Mouse (Mus musculus) cerebellum, adult 18-20 months (tissue): ENCODE measurements around the gene Clstn2.

ENCODE experiments used
- DNase-seq, 2 experiments: peaks; one replicate each; pipeline ENCODE4 v3.0.0; 2021

Clstn2 gene

DNA sequence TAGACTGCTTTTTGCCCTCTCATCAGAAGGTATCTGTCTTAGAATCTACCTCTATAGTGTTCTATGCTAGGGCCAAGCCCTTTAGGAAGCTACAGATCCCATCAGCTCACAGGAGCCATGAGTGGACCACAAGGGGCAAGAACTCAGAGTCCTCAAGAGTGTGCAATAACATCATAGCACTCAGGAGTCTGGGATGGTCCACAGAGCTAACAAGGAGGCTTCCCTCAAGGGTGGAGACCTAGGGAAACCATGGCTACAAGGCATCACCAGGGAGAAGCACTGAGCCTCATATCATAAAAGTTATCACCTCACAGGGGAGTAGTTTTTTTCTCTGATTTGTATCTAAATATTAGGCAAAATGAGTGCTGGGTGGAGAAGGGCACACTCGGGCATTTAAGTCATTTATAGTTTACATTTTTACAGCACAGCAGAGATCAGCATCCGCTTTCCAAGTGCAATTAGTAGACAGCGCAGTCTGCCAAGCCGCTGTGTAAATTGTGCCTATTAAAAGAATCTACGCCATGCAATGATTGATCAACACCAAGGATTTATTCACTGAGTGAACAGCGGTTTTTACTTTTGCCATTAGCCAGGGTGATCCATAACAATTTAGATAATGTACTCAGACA is 82.5 kb downstream of the Clstn2 start:
- no peak for DNase-seq

DNA sequence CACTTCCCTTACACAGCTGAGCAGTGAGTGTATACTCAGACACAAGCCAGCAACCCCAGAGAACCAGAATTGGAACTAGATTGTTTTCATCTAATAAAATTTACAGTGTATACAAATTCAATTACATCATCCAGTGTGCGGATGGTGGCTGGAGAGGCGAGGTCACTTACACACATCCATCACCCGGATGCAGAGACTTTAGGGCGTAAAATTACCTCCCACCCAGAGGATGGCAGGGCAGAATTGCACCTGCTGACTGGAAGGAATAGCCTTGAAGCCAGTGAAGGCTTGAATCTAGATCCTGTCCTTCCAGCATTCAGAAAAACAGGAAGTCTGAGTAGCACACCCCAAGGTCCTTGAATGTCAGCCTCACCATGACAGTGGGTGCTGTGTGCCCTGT is 113.7 kb downstream of the Clstn2 start:
- DNase-seq = no peak

DNA sequence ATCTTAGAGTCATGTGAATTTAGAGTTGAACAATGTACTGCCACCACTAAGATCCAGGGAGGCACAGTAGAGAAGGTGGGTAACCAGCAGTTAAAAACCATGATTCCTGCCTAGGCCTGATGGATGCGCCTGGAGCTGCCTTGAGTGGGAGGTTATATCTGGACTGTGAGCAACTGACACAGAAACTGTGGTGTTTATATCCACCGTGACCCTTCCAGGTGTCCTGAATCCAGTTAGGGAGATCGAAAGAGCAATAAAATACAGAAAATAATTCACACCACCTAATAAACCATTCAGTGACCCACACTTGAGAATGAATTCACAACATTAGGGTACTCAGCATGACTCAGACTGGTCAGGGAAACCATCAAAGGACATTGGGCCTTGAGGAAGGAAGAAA is 141.6 kb downstream of the Clstn2 start:
- DNase-seq = no peak

DNA sequence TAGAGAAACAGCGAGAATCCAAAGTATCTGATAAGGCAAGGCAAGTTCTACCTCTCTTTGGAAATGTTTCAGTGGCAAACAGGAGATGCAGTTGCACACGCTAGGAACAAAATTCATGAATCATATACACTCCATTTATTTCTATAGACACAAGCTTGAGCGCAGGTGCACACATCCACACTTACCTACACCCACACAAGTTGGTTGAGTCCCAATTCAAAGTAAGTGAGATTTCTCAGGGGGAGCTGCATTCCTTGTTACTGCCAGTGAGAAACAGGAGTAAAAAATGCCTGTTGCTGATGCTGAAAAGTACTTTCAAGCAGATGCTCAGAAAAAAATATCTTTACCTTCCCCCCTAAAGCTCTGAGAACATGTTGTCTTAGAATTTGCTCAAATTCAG is 149.6 kb downstream of the Clstn2 start:
- no peak for DNase-seq

DNA sequence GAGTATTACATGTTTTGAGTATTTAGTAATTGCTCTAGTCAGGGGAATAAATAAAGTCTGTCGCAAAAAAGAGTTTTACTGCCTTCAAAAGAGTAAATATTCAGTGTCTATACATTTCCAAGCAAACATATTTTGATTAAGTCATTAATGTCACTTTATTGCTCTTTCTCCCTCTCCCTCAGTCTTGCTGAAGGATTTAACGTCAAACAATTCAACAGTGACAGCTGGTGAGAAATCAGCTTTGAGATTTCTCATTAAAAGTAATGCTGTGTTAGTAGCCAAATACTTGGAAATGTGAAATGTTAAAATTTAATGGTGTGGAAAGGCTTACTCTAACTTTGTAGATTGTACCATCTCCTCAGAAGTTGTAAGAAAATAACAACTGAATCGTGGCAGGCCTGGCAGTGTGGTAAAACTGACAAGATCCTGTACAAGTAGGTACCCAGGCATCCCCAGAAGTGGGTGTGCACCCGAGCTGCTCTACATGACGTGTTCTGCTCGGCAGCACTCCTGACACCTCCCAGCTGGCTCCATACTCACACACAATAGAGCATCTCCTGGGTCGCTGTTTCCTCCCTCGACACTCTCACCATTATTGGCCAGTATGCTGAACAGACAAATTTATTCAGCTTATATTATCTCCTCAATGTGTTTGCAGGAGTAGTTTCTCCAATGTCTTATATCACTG is 165.8 kb downstream of the Clstn2 start:
- DNase-seq = no peak

DNA sequence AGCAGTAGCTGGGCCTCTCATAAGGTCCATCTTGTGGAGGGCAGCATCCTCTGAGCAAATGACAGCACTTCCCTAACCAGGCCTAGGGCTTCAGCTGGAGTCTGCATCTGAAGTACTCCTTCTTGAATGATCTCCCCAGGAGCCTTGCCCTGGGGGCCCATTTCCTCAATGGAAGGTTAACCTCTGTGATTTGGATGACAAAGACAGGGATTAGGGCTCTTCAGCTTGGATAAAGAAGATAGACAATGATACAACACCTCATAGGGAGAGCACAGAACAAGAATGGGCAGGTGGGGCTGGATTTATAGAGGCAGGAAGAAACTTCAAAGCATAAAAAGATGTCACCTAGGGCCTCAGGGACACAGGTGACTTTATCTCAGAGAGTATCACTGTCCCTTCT is 180.1 kb downstream of the Clstn2 start:
- no peak for DNase-seq

DNA sequence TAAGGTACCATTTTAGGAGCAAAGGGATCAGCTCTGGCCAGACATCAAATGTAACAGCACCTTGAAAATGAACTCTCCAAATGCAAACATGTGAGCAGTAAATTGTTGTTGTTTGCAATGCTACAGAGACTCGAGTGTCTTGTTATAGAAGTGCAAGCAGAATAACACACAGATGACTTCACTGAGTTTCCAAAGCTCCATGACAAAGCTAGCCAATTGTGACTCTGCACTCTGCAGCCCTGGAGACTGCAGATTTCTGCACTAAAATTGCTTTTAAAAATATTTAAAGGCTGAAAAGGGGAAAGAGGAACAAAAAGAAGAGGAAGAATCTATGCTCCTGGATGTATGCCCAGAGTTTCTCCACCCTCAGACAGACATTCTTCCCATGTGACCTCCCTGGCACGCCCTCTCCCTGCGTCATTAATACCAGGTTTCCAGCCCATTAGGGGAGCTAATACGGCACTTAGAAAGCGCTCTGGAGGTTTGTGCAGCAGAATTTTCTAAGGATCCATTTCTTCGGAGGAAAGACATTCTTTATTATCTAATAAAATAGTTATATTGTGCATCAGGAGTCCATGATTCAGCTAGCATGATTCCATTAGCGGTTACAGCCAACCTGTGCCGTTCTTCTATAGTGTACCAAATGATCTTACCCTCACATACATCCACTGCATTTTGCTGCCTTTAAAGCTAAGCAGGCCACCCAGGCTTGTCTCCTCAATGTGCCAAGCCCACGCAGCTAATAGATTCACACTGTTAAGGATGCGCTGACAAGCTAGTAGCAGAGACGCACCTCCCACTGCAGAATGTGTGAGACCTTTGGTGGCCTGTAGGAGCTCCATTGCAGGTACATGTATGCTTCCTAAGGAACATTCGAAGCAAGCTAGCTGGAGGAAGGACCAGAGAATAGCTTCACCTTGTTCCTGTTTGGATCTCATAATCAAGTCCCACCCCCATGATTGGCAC is 184.8 kb downstream of the Clstn2 start:
- no peak for DNase-seq

DNA sequence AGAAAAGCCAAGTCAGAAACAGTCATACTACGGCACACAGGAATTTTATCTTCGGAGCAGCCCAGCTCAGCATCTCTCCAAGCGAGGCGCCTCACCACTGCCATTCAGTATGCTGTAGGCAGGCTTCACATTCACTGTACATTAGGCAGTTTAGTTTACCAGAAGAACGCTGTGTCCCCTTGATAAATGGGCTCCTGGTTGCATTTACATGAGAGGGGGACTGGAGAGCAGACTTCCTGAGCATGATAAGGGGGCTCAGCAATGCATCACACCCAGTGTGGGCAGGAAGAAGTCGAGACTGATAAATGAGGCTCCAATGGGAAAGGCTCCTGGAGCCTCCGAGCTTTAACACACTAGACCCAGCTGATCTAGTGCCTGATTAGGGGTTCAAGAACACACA is 190.9 kb downstream of the Clstn2 start:
- DNase-seq = no peak

DNA sequence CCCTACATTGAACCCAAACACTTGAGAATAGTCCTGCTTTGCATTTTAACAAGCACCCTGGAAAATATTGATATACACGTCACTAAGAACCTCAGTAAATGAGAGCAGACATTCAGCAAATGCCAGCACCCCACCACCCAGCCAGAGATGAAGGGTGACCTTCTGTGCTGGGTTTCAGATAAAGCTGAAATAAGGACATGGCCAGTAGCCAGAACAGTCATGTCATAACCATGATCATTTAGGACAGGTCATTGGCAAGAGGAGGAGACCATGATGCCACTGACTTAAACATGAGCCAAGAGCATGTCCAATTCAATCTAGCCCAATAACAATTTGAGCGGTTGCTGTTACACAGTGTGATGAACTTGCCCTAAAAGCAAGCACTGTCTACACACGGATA is 201.8 kb downstream of the Clstn2 start:
- no peak for DNase-seq

DNA sequence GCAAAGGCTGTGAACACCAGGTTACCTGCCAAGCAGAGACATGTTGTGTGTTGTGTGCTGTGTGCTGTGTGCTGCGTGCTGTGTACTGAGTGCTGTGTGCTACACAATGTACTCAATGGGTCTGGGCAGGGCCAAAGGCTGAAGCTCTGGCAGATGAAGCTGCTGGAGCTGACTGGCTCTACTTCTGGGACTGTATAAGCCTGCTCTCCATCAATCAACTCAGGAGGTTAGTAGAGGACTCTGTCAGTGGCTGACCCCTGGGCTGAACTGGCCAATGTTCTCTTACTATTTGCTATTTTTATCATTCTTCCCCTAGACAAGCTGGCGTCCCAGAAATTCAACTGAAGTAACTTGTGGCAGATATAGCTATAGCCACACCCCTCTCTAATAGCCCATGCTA is 203.1 kb downstream of the Clstn2 start:
- no peak for DNase-seq

DNA sequence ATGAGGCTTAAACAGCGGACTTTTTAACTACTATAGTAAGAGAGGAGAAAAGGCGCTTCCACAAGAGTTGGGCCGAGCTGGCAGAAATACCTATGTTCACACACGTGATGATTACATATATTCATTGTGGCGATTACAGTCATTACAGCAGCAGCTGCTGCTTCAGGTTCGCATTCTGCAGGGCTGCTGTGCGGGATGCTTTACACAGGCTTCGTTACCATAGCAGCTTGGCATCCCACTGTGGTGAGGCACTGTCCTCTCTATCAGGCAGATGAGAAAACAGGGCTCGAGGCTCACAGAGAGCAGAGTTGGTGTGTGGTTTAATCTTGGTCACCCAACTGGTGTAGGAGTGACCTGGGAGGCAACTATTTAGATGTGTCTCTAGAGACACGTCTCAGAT is 205.3 kb downstream of the Clstn2 start:
- no peak for DNase-seq

DNA sequence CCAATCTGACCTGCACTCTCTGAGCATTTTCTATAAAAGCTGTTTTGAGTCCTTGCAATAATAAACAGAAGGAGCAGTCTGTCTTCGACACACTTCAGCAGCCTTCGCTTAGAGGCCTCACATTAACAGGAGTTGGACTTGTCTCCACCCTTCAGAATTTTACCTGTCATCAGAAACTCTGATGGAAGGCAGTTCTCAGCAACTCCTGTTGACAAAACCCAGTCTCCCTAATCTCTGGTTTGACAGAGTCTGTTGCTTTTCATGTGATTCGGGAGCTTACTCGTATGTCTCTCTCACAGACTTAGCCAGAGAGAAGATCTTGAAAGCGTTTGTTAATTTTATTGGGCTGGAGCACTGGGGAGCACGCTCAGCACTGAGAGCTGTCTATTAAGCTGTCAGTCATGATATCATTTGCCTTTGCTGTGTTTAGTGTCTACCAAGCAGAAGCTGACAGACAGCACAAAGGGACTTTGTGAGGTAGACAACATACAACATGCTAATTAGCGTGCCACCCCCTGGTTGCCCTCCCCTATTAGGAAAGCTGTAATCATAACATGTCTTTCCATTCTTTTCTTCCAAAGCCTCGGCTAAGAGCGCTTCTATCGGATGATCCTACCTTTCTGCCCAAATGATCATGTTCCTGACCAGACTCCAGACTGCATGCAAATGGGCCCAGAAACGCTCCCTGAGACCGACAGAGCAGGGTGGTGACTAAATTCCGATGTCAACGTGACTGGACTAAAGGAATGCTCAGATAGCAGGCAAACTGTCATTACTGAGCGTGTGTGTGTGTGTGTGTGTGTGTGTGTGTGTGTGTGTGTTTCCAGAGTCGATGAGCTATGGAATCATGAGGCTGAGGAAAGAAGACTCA is 206.7 kb downstream of the Clstn2 start:
- DNase-seq = no peak

DNA sequence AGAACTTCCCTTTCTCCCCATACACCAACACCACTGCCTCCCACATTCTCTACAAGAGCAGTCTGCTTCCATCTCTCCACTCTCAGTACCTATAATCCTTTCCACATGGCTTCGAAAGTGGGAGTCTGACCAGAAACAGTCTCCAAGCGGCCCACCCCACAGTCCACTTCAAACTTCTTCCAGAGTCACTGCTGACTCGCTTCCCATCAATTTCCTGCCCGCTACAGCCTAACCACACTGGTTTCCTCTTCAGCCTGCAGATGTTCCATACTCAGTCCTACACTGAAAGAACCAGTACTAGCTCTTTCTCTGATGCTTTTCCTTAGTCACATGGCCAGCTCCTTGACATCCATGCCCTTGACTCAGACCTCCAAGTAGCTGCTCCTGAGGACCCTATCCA is 215.9 kb downstream of the Clstn2 start:
- DNase-seq = no peak

DNA sequence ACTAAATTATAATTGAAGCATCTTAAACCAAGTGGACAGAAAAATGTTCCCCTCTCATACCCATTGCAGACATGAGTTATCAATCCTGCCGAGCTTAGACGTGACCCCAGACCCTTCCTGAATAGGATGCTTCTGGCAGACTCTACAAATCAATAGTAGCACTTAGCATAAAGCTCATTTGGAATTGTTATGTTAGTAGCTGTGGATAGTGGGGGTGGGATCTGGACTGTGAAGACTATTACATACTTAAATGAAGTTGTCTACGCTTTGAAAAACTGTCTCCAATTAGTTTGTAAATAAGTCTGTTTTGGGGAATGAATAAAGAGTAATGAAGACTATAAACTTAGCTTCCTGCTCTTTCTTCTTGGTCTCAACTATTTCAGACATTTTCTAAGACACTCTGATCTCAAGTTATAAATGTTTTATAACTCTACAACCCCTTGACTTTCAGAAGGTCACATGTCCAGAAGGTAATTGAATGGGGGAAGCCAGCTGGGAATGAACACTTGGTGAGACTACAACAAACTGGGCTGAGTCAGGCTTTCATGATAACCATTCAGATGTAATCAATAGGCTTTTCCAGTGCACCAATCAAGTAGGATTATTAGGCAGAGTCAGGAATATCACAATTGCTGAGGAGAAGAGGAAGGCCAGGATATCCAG is 216.7 kb downstream of the Clstn2 start:
- no peak for DNase-seq

DNA sequence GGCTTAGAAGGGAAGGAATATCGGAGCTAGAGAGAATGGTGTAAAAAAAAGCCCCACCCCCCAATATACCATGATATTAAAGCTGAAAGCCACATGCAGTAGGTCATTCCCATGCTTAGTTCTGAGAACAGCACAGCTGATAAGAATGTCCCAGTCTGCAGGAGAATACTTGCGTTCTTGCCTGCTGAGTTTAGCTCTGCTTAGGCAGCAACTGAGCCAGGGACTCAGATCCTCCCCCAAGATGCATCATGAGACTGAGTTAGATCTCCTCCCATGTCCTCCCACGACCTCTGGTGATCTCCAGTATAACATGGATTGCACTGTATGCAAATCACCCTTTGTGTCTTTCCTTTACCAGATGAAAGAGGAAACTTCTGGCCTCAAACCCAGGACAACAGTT is 219.8 kb downstream of the Clstn2 start:
- DNase-seq = no peak

DNA sequence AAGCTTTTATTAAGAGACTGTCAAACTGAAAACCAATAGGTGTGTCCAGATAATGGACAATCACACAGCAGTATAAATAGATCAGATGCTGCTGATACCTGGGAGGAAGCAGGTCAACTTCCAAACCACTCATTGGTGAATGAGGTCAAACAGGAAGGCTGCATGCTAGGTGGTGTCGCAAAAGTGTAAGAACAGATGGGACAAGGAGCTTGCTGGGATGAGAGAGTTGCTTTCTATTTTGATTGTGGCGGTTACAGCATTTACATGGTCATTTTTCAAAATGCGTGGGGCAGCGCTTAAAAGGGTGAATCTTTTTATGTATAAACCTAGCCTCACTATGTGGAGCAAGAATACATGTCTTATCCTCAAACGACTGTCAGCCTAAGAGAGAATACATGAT is 225.9 kb downstream of the Clstn2 start:
- peak; percentile 20 to 28 for DNase-seq

DNA sequence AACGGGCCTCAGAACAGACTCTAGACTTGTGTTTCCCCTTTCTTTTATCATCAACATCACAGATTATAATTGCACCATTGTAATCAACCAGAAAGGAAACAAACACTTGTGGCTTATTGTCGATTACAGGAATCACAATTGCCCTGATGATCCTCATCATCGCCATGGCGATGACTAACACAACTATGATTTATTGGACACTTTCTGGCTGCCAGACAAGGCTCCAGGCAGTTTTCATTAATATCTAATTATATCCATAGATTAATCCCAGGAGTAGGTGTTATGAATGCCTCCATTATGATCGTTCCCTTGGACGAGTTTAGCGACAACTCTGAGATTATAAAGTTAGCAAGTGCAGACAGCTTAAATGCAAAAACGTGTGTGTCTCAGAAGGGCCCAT is 239.3 kb downstream of the Clstn2 start:
- DNase-seq = no peak

DNA sequence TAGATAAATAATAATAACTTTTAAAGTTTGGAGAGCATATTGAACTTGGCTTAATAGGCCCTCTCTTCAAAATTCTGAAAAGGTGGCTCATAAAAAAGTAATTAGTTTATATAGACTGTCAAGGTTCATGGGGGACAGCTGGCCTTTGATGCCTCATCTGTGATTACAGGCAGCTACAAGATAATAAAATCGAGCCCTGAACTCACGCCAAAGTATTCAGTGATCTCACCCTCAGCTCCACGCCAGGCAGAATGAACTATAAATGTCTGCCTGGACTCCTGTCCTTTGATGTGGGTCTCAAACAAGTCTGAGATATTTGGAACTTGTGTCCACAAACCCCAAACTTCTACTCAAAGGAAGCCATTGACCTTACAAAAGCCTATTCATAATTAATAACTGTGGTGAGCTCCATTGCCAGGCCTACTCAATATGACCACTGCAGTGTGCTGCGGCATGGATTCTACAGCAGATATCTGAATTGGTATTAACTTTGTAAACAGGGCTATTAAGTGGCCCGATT is 244.8 kb downstream of the Clstn2 start:
- DNase-seq = peak in 1 of 2 experiments; percentile 12

DNA sequence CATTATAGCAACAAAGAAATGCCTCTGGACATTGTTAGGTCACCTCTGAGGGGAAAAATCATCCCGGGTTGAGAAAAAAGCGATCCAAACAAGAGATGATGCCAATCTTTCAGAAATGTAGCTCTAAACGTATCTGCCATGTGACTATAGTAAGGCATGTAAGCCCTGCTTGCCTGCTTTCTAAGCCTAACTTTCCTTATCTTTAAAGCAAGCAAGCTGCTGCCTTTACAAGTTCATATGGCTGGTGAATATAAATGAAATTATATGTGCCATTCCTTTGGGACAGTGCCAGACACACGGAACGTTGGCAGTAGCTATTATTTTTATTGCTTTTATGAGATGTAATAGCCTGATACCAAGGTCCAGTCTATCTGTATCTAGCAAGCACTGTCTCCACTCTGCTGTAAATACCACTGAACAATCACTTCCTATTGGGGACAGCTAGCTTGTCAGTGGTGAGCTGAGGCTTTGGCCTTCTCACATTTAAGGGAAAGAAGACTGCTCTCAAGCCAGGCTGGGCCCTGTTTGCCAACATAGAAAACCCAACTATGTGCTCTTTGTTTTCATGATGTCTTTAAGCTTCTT is 252.9 kb downstream of the Clstn2 start:
- no peak for DNase-seq

DNA sequence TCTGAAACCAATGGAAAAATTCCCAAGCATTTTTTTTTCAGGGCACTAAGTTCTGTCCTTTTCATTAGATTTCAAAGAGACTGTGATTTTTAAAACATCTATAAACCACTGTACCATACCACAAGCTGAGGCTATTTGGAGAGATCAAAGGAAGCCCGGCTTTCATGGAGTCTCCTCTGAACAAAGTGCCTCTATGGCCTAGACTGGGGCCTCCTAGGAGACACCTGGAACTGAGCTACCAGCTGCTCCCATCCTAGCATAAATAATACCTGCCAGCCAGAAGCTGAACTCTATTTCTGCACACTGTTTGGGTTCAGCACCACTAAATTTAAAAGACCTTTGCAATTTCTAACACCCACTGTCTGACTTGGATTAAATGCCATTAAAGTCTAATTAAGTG is 257.2 kb downstream of the Clstn2 start:
- DNase-seq = no peak

DNA sequence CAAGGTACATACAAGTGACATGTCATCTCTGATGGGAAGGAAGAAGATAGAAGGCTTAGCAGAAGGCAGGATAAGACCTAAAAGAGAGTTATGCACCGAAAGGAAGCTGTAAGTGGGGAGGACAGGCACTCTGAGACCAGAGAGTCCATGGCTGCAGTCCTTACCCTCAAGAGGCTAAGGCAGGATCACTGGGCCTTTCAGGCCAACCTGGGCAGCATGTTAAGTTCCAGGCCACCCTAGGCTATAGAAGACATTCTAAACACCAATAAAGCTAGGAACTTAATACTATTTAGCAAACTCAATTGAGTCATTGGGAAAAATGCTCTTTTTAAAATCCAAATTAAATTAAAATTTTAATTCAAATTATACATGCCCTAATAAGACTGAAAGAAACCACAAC is 258.0 kb downstream of the Clstn2 start:
- no peak for DNase-seq

DNA sequence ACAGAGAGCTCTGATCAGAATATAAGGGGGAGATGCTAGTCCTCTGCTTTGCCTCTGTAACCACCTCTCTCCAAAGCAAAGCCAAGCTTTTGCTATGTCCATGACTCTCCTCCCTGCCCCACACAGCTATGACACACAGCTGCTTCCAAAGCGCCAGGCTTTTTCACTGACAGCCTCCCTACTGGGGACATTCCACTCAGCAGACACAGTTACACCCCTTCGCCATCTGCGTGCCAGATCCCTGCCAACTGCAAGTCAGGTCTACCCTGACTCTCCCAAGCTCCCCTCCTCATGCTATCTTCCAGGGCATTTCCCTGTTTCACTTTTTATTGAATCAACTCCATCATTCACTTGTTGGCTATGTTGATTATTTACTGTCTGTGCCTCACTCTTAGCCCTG is 259.1 kb downstream of the Clstn2 start:
- peak in 1 of 2 experiments; percentile 33 for DNase-seq
